Mouse (Mus musculus): ENCODE results near the gene Ddx28. TPM values are rescaled to one million over a fixed set of nuclear protein-coding genes. Genes with fewer than 3 reads are reported as not detected.
A peak's percentile ranks its signal among the peaks of the same experiment; 100 is the strongest.
"Not testable (repeated sequence)": the region's sequence is repeated elsewhere in the genome, so short reads cannot be mapped to it uniquely, and the experiment has no call there.

Ddx28 gene
- polyA plus RNA-seq, 1 experiment from 2014 or later: 7.5 TPM

GRCm38 (mm10) chr8:106007891-106008290 is 3.8 kb downstream of the Ddx28 start:
- not testable (repeated sequence) for H3K27me3 ChIP-seq (replicated peaks; ENCODE audit: control insufficient read depth, insufficient read depth, low read length); H3K4me3 ChIP-seq (ENCODE audit: low read depth, low read length); H3K4me2 ChIP-seq (replicated peaks; ENCODE audit: low read depth); H3K4me1 ChIP-seq (replicated peaks; ENCODE audit: control insufficient read depth, insufficient read depth, low read length); H3K9ac ChIP-seq (ENCODE audit: low read depth, low read length); ATAC-seq; H3K9me3 ChIP-seq (ENCODE audit: control insufficient read depth); H3K27ac ChIP-seq (ENCODE audit: low read depth, low read length); H3K36me3 ChIP-seq (ENCODE audit: control insufficient read depth, insufficient read depth)
- peak; percentile 21; the same call in 1 of the 2 replicates for TF ChIP-seq CTCF (IDR thresholded peaks at IDR 0.05; ENCODE audit: low read depth)
- 72% methylated on average over 3 of the region's 3 CpGs for WGBS

GRCm38 (mm10) chr8:106007135-106007534 is 4.5 kb downstream of the Ddx28 start:
- Histone ChIP-seq H3K27ac (ENCODE audit: low read depth, low read length) (no peak overlapping the region), H3K9ac (ENCODE audit: low read depth, low read length) (no peak overlapping the region), H3K27me3 (replicated peaks; ENCODE audit: control insufficient read depth, insufficient read depth, low read length) (no peaks in the 10 kb centered on the region), H3K4me2 (replicated peaks; ENCODE audit: low read depth) (no peak overlapping the region), H3K4me3 (ENCODE audit: low read depth, low read length) (no peak overlapping the region), H3K4me1 (replicated peaks; ENCODE audit: control insufficient read depth, insufficient read depth, low read length) (peaks cover 5% of the 10 kb centered on the region; the same call in 1 of the 2 replicates), H3K36me3 (ENCODE audit: control insufficient read depth, insufficient read depth) (no peaks in the 10 kb centered on the region), H3K9me3 (ENCODE audit: control insufficient read depth) (no peaks in the 10 kb centered on the region)
- TF ChIP-seq CTCF (IDR thresholded peaks at IDR 0.05; ENCODE audit: low read depth): no peak
- no peak for ATAC-seq
- WGBS: 60% methylated on average over 3 of the region's 3 CpGs

GRCm38 (mm10) chr8:106006413-106006812 is 5.3 kb downstream of the Ddx28 start:
- H3K27me3 ChIP-seq (replicated peaks; ENCODE audit: control insufficient read depth, insufficient read depth, low read length): no peaks in the 10 kb centered on the region
- 84% methylated on average over 4 of the region's 4 CpGs for WGBS
- no peak for ATAC-seq
- peak; percentile 50 for TF ChIP-seq CTCF (IDR thresholded peaks at IDR 0.05; ENCODE audit: low read depth)
- H3K9ac ChIP-seq (ENCODE audit: low read depth, low read length): no peak overlapping the region
- H3K4me2 ChIP-seq (replicated peaks; ENCODE audit: low read depth): no peak overlapping the region
- H3K4me1 ChIP-seq (replicated peaks; ENCODE audit: control insufficient read depth, insufficient read depth, low read length): peaks cover 5% of the 10 kb centered on the region; the same call in 1 of the 2 replicates
- H3K4me3 ChIP-seq (ENCODE audit: low read depth, low read length): no peak overlapping the region
- no peaks in the 10 kb centered on the region for H3K9me3 ChIP-seq (ENCODE audit: control insufficient read depth)
- H3K36me3 ChIP-seq (ENCODE audit: control insufficient read depth, insufficient read depth): no peaks in the 10 kb centered on the region
- H3K27ac ChIP-seq (ENCODE audit: low read depth, low read length): no peak overlapping the region

- Histone ChIP-seq H3K9me3 (ENCODE audit: control insufficient read depth) (no peaks in the 10 kb centered on the region), H3K27ac (ENCODE audit: low read depth, low read length) (no peak within 1 kb of the TSS), H3K4me2 (replicated peaks; ENCODE audit: low read depth) (no peak within 1 kb of the TSS), H3K36me3 (ENCODE audit: control insufficient read depth, insufficient read depth) (no peaks in the 10 kb centered on the region), H3K4me3 (ENCODE audit: low read depth, low read length) (no peak within 1 kb of the TSS), H3K9ac (ENCODE audit: low read depth, low read length) (no peak within 1 kb of the TSS), H3K4me1 (replicated peaks; ENCODE audit: control insufficient read depth, insufficient read depth, low read length) (peaks cover 5% of the 10 kb centered on the region; the same call in 1 of the 2 replicates), H3K27me3 (replicated peaks; ENCODE audit: control insufficient read depth, insufficient read depth, low read length) (no peaks in the 10 kb centered on the region)
- no peak for TF ChIP-seq CTCF (IDR thresholded peaks at IDR 0.05; ENCODE audit: low read depth)
- 81% methylated on average over 4 of the region's 4 CpGs for WGBS
- no peak for ATAC-seq
Measured at GRCm38 (mm10) chr8:106005875-106006274, 5.8 kb downstream of the Ddx28 start, which contains the start of gene Dpep2nb. Gene Dpep2nb (minus strand): TSS chr8:106005975.

- Histone ChIP-seq H3K4me3 (ENCODE audit: low read depth, low read length) (no peak overlapping the region), H3K9ac (ENCODE audit: low read depth, low read length) (no peak overlapping the region), H3K9me3 (ENCODE audit: control insufficient read depth) (no peaks in the 10 kb centered on the region), H3K27me3 (replicated peaks; ENCODE audit: control insufficient read depth, insufficient read depth, low read length) (no peaks in the 10 kb centered on the region), H3K27ac (ENCODE audit: low read depth, low read length) (no peak overlapping the region), H3K4me2 (replicated peaks; ENCODE audit: low read depth) (no peak overlapping the region), H3K36me3 (ENCODE audit: control insufficient read depth, insufficient read depth) (no peaks in the 10 kb centered on the region), H3K4me1 (replicated peaks; ENCODE audit: control insufficient read depth, insufficient read depth, low read length) (no peaks in the 10 kb centered on the region)
- 71% methylated on average over 8 of the region's 8 CpGs for WGBS
- TF ChIP-seq CTCF (IDR thresholded peaks at IDR 0.05; ENCODE audit: low read depth): no peak
- no peak for ATAC-seq
Measured at GRCm38 (mm10) chr8:106004538-106005207, 7.0 kb downstream of the Ddx28 start.

GRCm38 (mm10) chr8:106001908-106002307 is 9.8 kb downstream of the Ddx28 start:
- Histone ChIP-seq H3K9me3 (ENCODE audit: control insufficient read depth) (no peaks in the 10 kb centered on the region), H3K4me3 (ENCODE audit: low read depth, low read length) (no peak overlapping the region), H3K4me2 (replicated peaks; ENCODE audit: low read depth) (no peak overlapping the region), H3K27ac (ENCODE audit: low read depth, low read length) (no peak overlapping the region), H3K36me3 (ENCODE audit: control insufficient read depth, insufficient read depth) (no peaks in the 10 kb centered on the region), H3K9ac (ENCODE audit: low read depth, low read length) (no peak overlapping the region), H3K4me1 (replicated peaks; ENCODE audit: control insufficient read depth, insufficient read depth, low read length) (no peaks in the 10 kb centered on the region), H3K27me3 (replicated peaks; ENCODE audit: control insufficient read depth, insufficient read depth, low read length) (no peaks in the 10 kb centered on the region)
- ATAC-seq: no peak
- no peak for TF ChIP-seq CTCF (IDR thresholded peaks at IDR 0.05; ENCODE audit: low read depth)
- WGBS: 83% methylated on average over 4 of the region's 4 CpGs
